Mouse (Mus musculus): ENCODE measurements at regions not wholly inside any gene's neighbourhood (a gene's known extent, or its start where the extent isn't known, plus 50 kb on each side); places are given as distances from the start of the nearest gene placed in this dataset.
A peak's percentile ranks its signal among the peaks of the same experiment; 100 is the strongest.

DNA sequence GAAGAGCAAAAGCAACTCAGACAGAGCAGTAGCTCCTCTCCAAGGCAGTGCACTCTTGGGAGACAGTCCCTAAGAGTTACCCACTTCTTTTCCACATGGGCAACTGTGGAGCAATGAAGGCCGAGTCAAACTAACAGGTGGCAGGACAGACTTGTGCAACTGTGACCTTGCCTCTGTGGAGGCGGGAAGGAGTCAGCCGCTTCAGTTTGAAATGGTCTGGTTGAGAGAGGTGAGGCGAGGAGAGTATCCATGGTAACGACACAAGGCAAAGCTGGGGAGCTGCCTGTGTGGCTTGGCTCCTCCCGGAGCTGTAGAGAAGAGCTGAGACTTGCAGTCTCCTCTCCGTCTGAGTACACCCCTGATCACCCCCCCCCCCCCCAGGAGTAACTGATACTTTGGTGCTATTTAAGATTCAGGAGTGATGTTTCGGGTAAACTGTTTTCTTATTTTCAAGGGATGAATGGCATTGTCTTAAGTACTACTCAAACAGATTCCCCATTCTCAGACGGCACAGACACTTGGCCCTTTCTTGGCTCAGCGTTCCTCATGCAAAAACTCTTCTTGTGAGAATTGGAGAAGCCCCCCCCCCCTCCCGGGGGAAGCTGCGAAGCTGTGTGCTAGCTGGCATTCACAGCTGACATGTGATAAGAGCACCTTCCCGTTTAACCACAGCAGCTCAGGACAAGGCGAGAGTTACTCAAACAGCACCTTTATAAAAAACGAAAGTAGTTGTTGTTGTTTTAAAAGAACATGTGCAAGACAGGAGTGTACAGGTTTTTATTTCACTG is 54.9 kb upstream of the Chst1 start:
- DNase-seq (ENCODE audit: low read depth, low spot score), result peak; percentile 40

DNA sequence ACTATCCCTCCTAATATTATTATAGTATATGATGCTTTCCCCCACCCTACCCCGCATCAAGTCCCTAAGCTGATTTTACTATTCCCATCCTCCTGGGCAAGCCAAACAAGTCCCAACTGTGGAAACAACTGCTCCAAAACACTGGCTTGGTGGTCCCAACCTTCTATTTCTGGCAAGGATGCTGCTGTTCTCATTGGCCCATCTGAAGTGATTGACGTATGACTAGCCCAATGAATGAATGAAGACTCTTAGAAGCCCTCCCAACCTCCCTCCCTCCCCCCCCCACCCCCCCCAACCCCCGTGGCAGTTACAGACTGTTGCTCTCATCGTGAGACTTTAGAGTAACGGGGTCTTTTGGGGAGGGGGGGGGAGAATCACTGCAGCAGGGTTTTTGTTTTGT is 58.7 kb upstream of the Chst1 start:
- DNase-seq (ENCODE audit: low read depth, low spot score), result no peak

DNA sequence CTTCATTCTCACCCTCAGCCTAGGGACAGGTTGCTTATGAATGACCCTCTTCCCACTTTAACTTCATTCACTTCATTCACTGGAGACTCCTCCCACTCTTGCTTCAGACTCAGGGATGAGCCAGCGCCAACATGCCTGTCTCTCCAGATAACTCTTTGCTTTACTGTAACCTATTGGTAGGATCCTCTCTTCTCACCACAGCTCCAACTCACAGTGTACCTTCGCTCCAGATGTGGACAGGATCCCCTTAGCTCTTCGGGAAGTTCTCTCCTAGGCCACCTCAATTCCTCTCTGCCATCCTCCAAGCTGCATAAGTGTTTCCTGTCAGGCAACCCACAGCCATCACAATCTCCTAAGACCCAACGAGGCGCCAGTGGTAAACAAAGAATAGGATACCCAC is 67.5 kb upstream of the Chst1 start:
- no peak for DNase-seq (ENCODE audit: low read depth, low spot score)

DNA sequence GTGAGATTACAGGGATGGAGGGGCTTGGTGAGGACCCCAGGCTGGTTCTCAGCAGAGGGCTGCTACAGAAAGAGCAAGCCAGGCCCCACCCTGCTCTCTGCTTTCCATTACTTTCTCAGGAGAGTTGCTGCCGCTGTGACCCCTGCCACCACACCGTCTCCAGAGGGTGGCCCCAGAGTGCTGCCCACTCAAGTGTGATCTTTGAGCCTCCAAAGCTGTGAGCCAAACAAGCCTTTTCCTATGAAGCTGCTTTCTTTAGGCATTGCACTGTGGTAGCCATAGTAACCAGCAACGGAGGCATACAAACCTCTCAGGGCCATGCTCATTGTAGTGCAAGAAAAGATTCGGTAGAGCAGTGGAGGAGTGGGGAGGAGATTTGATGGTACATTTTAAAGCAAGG is 68.8 kb upstream of the Chst1 start:
- no peak for DNase-seq (ENCODE audit: low read depth, low spot score)

DNA sequence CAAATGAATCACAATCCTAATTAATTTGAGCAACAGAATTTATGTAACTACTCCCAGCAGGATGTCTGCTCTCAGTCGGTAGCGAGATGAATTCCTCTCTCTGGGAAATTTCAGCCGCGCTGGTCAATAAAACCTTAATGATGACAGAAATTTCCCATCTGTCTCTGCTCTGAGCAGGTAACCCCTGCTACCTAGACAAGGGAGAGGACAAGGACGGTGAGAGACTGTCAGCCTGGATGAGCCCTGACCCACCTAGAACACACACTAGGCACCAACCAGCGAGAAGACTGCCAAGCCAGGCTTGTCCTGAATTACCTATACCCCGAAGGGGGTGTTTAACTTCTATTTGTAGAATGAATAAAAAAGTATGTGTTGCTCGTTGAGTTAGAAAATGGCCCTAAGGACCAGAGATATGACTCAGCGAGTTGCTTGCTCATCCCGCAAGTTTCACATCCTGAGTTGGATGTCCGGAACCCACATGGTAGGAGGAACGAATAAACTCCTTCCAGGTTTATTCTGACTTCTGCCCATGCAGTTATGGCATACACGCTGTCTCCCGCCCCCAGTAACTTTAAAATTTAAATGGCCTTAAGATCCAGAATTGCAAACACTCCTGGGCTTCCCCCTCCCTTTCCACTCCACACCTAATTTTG is 69.5 kb upstream of the Slc35c1 start:
- no peak for DNase-seq (ENCODE audit: low read depth, low spot score)

DNA sequence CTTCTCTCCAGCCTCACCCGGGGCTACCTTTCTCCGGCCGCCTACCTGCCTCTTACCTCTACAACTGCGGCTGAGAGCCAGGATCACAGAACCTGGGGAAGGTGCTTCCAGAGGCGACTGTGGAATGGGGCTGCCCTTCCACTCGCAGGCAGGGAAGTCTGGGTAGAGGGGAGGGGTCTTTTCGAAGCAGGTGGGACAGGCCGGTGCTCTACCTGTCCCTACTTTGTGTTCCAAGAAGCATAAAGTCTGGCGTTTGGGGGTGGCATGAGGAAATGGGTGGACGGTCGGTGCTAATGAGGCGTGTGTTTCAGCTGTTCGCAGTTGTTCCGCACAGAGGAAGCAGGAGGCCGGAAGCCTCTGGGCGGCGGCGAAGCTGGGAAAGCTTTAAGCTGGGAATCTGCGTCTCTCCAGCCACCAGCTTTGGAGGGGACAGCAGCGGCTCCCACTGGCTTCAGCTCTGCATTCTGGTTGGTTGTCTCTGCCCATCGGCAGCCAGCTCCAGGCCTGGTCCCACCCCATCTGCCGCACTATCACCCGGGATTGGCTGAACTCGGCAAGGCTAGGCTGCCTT is 68.8 kb upstream of the Slc35c1 start:
- DNase-seq (ENCODE audit: low read depth, low spot score), result peak; percentile 88

DNA sequence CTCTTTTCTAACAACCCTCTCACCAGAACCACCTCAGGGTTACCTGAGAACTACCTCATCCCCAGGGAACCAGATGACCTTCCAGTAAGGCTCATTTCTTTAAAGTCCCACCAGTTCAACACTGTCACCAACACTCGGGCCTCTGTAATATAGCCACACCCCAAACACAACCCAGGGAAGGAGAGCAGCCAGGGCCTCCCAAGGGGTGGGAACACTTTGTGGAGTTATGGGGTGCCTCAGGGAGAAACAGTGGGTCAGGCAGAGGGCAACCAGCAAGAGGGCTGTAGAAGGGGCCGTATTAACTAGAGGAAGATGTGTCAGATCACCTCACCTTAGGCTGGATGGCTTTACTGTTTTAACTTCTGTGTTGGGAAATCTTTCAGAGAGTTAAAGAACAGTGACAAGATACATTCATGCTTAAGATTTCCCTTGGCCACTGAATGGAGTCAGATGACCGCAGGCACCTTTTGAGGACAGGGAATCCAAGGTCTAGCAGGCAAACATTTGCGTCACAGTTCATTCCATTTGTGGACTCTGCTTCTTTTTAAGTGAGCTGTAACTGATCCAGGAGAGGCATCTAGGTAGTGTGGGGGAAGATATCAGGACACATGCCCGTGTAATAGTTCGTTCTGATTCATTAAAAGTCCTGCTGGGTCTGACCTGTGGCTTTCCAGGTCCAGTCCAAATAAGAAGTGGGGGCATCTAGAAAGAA is 67.9 kb upstream of the Slc35c1 start:
- DNase-seq (ENCODE audit: low read depth, low spot score), result no peak

DNA sequence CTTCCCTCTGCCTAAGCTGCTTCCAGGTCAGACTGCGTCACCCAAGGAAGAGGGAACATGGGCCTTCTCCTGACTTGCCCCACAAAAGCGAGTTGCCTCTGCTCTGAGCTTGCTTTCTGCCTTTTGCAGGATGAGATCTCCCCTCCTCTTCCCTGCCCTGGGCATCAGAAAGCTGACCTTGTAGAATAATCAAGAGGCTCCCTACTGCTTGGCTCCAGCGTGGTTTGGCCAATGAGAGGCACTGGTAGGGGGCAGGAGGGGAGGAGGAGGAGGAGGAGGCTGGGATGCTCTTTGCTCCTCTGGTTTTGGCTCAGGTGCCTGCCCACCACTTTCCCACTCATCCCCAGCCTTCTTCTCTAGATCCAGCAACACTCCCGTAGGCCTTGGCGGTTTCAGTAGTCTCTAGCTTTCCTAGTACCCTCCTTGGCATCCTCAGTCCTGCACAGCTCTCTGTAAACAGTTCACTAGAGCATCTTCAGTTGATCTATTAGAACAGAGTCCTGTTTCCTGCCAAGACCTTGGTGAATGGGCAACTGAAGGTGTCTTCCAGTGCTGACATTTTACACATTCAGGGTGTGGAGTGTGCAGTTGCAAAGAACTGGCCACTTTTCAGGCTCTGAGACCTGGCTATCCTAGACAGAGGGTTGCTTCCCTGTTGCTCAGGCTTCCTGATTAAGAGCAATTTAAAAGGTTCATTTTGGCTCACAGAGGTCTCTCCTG is 66.5 kb upstream of the Slc35c1 start:
- DNase-seq (ENCODE audit: low read depth, low spot score), result no peak

DNA sequence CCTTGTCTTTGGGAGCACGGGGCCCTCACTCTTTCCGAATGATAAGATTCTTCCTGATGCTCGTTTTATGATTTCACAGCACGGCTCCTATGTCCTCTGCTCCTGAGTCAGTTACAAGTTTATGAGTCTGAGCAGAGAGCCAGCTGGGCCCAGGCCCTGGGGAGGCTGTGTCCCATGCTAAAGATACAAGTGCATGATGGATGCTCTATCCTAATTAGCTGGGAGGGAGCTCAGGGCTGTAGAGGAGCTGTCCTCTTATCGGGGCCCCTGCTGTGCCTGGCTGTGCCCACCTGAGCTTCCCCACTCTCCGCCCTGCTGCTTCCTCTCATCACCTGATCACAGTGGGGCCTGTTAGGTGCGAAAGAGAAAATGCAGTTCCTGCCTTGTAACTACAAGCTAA is 65.3 kb upstream of the Slc35c1 start:
- DNase-seq (ENCODE audit: low read depth, low spot score), result no peak

DNA sequence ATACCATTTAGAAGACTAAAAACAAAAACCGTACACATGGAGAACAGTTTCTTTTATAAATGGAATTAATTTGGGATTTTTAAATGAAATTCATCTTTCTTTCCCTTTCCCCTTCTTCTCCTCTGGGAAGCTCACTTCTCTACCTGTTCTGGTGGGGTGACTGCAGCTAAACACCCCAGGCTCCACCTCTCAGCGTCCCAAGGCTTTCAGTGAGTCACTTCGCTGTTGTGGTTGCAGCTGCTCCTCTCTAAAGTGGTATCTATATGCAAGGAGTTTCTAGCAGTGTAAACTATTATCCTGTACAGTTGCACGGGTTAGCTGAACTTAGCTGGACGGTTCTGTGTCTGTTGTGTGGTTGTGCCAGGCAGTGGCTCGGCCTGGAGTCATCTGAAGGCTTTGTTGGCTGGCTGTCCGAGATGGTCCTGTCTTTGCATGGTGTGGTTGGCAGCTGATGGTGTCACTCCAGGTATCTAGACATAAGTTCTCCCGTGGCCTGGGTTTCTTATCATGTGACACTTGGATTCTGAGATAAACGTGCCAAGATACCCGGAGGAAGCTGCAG is 64.8 kb upstream of the Slc35c1 start:
- DNase-seq (ENCODE audit: low read depth, low spot score), result no peak

DNA sequence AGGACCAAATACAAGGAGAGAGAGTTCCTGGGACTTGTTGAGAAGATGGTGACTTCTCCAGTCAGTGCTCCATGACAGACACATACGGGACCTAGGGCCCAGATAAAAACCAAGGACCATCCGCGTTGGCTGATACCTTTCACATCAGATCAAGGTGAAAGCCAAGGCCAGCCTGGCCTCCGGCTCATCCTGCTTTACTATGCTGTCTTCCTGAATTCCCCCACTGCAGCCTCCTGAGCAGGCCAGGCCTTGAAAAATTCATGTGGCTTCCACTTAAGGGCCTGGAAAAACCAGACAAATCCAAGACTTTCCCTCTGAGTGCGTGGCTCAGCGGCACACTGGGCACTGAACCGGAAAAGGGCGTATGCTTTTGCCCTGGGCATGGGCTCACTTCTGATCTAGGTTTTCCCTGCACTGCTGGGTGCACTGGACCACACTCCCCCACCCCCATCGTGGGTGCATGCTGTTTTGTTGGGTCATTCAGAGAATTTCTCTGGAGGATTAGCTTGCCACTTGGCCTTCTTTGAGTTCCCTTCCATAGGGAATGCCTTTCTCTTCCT is 64.1 kb upstream of the Slc35c1 start:
- DNase-seq (ENCODE audit: low read depth, low spot score), result no peak

DNA sequence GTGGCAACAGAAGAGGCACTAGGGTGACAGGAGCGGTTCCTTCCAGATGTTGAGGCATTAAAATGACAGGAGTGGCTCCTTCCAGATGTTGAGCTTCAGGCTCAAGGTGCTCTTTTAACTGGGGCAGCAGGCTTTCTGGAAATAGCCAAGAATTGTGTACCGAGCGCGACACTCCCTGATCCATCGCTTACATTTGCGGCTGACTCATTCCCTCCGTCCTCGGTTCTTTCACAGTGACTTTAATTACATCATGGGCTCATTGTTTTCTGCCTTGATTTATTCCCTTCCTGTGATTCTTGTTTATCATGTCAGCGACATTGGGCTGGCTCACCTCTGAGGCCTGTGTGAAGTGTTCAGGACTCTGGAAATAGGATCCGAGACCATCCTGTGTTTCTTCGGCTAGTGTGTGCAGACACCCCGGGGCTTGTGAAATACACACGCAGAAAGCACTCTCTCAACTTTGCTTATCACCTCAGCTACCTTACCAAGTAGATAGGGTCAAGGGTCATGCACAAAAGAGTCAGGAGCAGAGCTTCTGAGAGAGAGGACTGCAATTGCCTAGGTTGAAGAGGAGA is 63.1 kb upstream of the Slc35c1 start:
- no peak for DNase-seq (ENCODE audit: low read depth, low spot score)

DNA sequence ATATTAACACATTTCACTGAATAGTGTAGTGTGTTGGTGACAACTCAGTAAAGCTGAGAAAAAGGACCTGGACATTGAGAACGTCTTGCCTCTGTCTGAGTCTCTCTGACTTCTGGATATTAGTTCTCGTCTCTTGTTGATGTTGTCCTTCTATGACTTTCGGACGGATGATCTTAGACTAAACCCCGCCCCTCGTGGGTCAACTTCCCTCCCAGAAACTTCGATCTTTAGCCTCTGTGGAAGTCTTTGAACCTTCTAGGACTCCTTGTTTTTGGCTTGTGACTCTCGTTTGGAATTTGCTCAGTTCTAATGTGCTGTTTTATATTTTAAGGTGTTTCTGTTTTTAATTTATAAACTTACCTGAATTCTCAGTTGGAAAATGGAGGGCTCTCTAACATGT is 61.2 kb upstream of the Slc35c1 start:
- no peak for DNase-seq (ENCODE audit: low read depth, low spot score)

DNA sequence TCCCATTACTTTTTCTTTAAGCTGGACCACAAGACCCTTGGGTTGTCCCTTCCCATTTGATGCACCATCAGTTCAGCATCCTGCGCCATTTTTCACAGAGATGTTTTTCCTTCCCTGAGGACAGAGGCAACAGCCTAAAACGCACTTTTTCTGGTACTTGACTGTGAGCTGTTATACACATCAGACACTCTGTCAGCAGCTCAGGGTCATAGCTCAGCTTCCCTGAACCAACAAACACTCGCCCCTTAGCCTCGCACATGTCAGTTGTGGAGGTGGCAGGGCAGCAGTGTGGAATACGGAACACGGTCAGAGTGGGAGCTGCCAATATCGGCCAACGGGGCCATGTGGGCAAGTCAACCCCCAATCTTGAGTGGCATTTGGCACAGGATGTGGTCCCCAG is 59.1 kb upstream of the Slc35c1 start:
- no peak for DNase-seq (ENCODE audit: low read depth, low spot score)

DNA sequence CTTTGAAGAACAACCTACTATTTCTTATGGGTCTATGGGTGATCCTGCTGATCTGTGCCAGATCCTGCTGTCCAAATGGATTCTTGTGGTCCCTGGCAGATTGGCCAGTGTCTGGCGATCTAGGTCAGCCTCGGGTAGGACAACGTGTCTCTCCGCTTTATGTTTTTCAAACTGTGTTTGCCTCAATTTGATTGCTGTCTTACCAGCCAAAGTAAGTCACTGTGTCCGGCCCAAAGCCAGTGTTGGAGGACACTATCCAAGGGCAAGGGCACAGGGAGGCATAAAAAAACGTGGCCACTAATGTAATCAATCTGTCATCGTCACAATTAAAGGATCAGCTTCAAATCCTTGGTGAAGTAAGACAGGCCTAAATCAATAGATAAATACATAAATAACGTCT is 58.6 kb upstream of the Slc35c1 start:
- no peak for DNase-seq (ENCODE audit: low read depth, low spot score)

DNA sequence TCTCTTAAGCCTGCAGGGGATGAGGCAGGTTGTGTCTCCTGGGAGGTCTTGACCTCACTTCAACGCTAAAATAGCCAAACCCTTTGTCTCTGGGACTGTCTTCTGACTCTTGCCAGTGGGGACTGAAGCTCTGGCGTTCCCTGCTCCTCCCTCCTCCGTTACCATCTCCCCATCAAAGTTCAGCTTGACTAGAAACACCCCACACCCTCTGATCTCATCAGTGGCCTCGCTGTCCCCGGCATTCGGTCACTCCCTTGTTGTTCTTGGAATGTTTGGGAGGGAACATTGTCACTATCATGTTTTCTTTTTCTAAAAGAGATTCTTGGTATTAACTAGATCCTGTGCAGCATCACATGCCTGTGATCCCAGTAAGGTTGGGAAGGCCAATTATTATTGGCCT is 54.6 kb upstream of the Slc35c1 start:
- no peak for DNase-seq (ENCODE audit: low read depth, low spot score)

DNA sequence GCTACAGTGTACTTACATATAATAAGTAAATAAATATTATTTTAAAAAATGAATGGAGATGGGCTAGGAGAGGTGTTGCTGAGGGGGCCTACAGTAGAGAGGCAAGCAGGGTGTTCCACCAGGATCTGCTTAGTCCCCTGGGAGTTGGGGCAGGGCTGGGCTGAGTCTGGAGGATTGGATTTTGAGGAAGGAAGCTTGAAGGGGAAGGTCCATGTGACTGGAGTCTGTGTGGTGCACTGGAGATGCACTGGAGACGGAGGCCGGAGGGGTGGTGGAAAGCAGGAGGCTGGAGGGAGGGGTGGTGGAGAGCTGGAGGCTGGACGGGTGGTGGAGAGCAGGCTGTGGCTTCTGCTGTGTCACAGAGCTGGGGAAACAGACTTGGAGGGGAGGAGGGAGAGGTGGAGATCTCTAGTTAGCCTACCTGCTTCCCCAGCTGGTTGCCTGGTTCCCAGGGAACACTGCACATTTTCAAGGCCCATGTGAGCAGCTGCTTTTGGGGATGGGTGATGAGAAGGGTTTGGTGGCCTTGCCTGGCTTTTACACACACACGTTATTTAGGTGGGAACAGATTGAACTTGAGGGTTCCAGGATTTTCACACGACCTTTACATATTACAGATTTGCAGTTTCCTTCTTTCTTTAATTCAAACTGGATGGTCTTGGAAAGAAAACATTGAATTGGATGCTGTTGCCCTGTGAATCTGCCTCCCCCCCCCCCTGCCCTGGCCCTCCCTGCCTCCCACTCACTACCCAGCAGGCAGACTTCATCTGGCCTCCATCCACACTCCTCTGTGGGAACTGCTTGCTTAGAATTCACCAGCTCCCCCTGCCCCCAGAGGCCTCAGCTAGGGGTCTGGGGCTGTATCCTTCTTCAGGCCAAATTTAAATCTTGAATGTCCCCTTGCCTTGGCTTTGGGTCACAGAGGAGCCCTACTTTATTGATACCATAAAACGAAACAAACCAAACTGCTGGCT is 51.7 kb upstream of the Slc35c1 start:
- DNase-seq (ENCODE audit: low read depth, low spot score), result no peak
